In the genomic region with DNA sequence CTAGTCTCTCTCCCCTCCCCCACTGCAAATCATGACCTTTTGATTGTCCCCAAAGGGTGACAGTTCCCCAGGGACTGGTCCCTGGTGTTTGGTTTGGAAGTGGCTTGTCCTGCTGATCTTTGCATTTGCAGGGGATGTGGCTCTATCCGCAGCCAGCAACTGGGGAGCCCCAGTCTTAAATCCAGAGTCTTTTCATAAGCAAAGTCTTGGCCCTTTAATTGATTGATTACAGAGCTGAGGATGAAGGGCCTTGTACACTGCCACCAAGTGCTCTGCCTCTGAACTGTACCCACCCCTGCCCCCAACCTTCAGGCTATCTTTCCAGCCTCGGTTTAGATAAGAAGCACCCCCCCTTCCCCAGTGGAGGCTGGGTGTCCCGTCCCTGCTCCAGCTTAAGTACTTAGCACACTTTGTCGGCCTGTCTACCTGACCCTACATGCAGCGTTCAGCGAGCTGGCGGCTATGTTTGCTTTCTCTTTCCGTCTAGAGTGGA, we compare ENCODE assay signal across 8 mouse cellular contexts. TPM values are rescaled to one million over a fixed set of nuclear protein-coding genes. Genes with fewer than 3 reads are reported as not detected.
DNase-seq lines count a peak whose midpoint lies in the region; ATAC-seq lines count a peak whose summit lies in the region.

No protein-coding gene starts in this region.

- H3K4me2 ChIP-seq in forebrain, embryonic 15.5 days (replicated peaks) = no peak overlapping the region
- no peak overlapping the region for H3K4me2 ChIP-seq in embryonic facial prominence, embryonic 15.5 days (replicated peaks)

- no peak overlapping the region for H3K9ac ChIP-seq in forebrain, embryonic 15.5 days (replicated peaks)
- no peak overlapping the region for H3K9ac ChIP-seq in embryonic facial prominence, embryonic 15.5 days

- H3K36me3 ChIP-seq in forebrain, embryonic 10.5 days (replicated peaks) = no peaks in the 10 kb centered on the region
- H3K36me3 ChIP-seq in forebrain, embryonic 15.5 days = no peaks in the 10 kb centered on the region
- H3K36me3 ChIP-seq in embryonic facial prominence, embryonic 15.5 days = no peaks in the 10 kb centered on the region
- no peaks in the 10 kb centered on the region for H3K36me3 ChIP-seq in limb, embryonic 10.5 days

- WGBS in forebrain, embryonic 10.5 days = 24% methylated on average over 8 of the region's 8 CpGs
- 28% methylated on average over 8 of the region's 8 CpGs for WGBS in forebrain, embryonic 15.5 days
- 26% methylated on average over 8 of the region's 8 CpGs for WGBS in embryonic facial prominence, embryonic 15.5 days
- 6% methylated on average over 8 of the region's 8 CpGs for WGBS in limb, embryonic 10.5 days

- 0 out of 2 replicates have a peak overlapping the region, but pooled peaks have one; percentile 3 for H3K4me3 ChIP-seq in forebrain, embryonic 10.5 days
- no peak overlapping the region for H3K4me3 ChIP-seq in forebrain, embryonic 15.5 days
- no peak overlapping the region for H3K4me3 ChIP-seq in embryonic facial prominence, embryonic 15.5 days (replicated peaks)
- H3K4me3 ChIP-seq in limb, embryonic 10.5 days = peak overlapping the region; percentile 42

- no peak for DNase-seq in forebrain, embryonic 10.5 days (ENCODE audit: extremely low spot score, low spot score)
- peak; percentile 55 for DNase-seq in limb, embryonic 10.5 days (ENCODE audit: low spot score)
- DNase-seq in MN1 (ENCODE audit: low spot score) = no peak
- no peak for DNase-seq in left cerebral cortex, postnatal 36 days (ENCODE audit: low spot score in 2 of 2)

- intact Hi-C loops in left cerebral cortex, postnatal 36 days (cut with DNase I) = no loop called here

- H3K9me3 ChIP-seq in forebrain, embryonic 10.5 days = no peaks in the 10 kb centered on the region
- no peaks in the 10 kb centered on the region for H3K9me3 ChIP-seq in forebrain, embryonic 15.5 days
- H3K9me3 ChIP-seq in embryonic facial prominence, embryonic 15.5 days (replicated peaks) = no peaks in the 10 kb centered on the region
- H3K9me3 ChIP-seq in limb, embryonic 10.5 days (replicated peaks) = no peaks in the 10 kb centered on the region

- H3K27me3 ChIP-seq in forebrain, embryonic 10.5 days (ENCODE audit: poor library complexity, severe bottlenecking) = peaks cover 94% of the 10 kb centered on the region
- H3K27me3 ChIP-seq in forebrain, embryonic 15.5 days = peaks cover 12% of the 10 kb centered on the region; the same call in 1 of the 2 replicates
- peaks cover 24% of the 10 kb centered on the region for H3K27me3 ChIP-seq in embryonic facial prominence, embryonic 15.5 days
- peaks cover 2% of the 10 kb centered on the region; the same call in 1 of the 2 replicates for H3K27me3 ChIP-seq in limb, embryonic 10.5 days (ENCODE audit: low read depth, poor library complexity, severe bottlenecking)

- peak overlapping the region; percentile 77 for H3K27ac ChIP-seq in forebrain, embryonic 10.5 days
- H3K27ac ChIP-seq in forebrain, embryonic 15.5 days (replicated peaks) = no peak overlapping the region
- H3K27ac ChIP-seq in embryonic facial prominence, embryonic 15.5 days (replicated peaks) = peak overlapping the region; percentile 22; the same call in 1 of the 2 replicates
- peak overlapping the region; percentile 91 for H3K27ac ChIP-seq in limb, embryonic 10.5 days

- no peak for ATAC-seq in forebrain, embryonic 15.5 days (replicated peaks)
- no peak for ATAC-seq in embryonic facial prominence, embryonic 15.5 days (ENCODE audit: insufficient number of reproducible peaks, low FRiP score, low TSS enrichment, low read depth)
- peak; percentile 32; the same call in 1 of the 2 replicates for ATAC-seq in megakaryocyte progenitor cell, adult 5-6 weeks (replicated peaks; ENCODE audit: poor library complexity)
- ATAC-seq in granulocyte monocyte progenitor cell, adult 5-6 weeks (replicated peaks; ENCODE audit: poor library complexity, severe bottlenecking) = no peak

- peaks cover 85% of the 10 kb centered on the region for H3K4me1 ChIP-seq in forebrain, embryonic 10.5 days
- no peaks in the 10 kb centered on the region for H3K4me1 ChIP-seq in forebrain, embryonic 15.5 days
- H3K4me1 ChIP-seq in embryonic facial prominence, embryonic 15.5 days = peaks cover 45% of the 10 kb centered on the region
- H3K4me1 ChIP-seq in limb, embryonic 10.5 days = peaks cover 83% of the 10 kb centered on the region

RNA-seq across cellular contexts. Expression of gene Llgl2, which starts 9.2 kb away (rescaled TPM):
- polyA plus RNA-seq in forebrain, embryonic 10.5 days (2016; fragmentation: Nextera tagmentation; extraction: Ambion mirVana) = 7.5 and 7.6 TPM in 2 replicates
- 1.0 and 1.1 TPM in 2 replicates for polyA plus RNA-seq in forebrain, embryonic 15.5 days (2015; fragmentation: Nextera tagmentation; extraction: Ambion mirVana)
- polyA plus RNA-seq in embryonic facial prominence, embryonic 15.5 days (2015; fragmentation: Nextera tagmentation; extraction: Ambion mirVana) = 21.8 and 22.6 TPM in 2 replicates
- polyA plus RNA-seq in limb, embryonic 10.5 days (2016; fragmentation: Nextera tagmentation; extraction: Ambion mirVana) = 11.2 and 12.3 TPM in 2 replicates
- total RNA-seq in megakaryocyte progenitor cell, adult 5-6 weeks (2015) = 3.3 and 4.1 TPM in 2 replicates
- total RNA-seq in megakaryocyte progenitor cell, adult 5-6 weeks (2017) = 3.0 and 4.8 TPM in 2 replicates
- total RNA-seq in granulocyte monocyte progenitor cell, adult 5-6 weeks (2014; fragmentation: Nextera tagmentation) = 4.2 and 11.3 TPM in 2 replicates
- 2.8 and 4.1 TPM in 2 replicates for total RNA-seq in granulocyte monocyte progenitor cell, adult 5-6 weeks (2017)
- 1 to 10 TPM; 2.6 to 3.9 TPM for total RNA-seq in left cerebral cortex, postnatal 36 days (2021)

RNA-seq across cellular contexts. Expression of gene Tsen54, which starts 18.5 kb away (rescaled TPM):
- 34.7 and 41.0 TPM in 2 replicates for polyA plus RNA-seq in forebrain, embryonic 10.5 days (2016; fragmentation: Nextera tagmentation; extraction: Ambion mirVana)
- 24.2 and 25.9 TPM in 2 replicates for polyA plus RNA-seq in forebrain, embryonic 15.5 days (2015; fragmentation: Nextera tagmentation; extraction: Ambion mirVana)
- 31.5 and 34.8 TPM in 2 replicates for polyA plus RNA-seq in embryonic facial prominence, embryonic 15.5 days (2015; fragmentation: Nextera tagmentation; extraction: Ambion mirVana)
- polyA plus RNA-seq in limb, embryonic 10.5 days (2016; fragmentation: Nextera tagmentation; extraction: Ambion mirVana) = 42.5 and 48.8 TPM in 2 replicates
- 4.0 and 9.0 TPM in 2 replicates for total RNA-seq in megakaryocyte progenitor cell, adult 5-6 weeks (2015)
- 10.9 and 15.0 TPM in 2 replicates for total RNA-seq in megakaryocyte progenitor cell, adult 5-6 weeks (2017)
- total RNA-seq in granulocyte monocyte progenitor cell, adult 5-6 weeks (2014; fragmentation: Nextera tagmentation) = 21.9 and 22.5 TPM in 2 replicates
- total RNA-seq in granulocyte monocyte progenitor cell, adult 5-6 weeks (2017) = 8.5 and 18.6 TPM in 2 replicates
- total RNA-seq in left cerebral cortex, postnatal 36 days (2021) = 10 to 100 TPM; 10.6 to 16.0 TPM

RNA-seq across cellular contexts. Expression of gene Caskin2, which starts 19.6 kb away (rescaled TPM):
- polyA plus RNA-seq in forebrain, embryonic 10.5 days (2016; fragmentation: Nextera tagmentation; extraction: Ambion mirVana) = 18.3 and 19.2 TPM in 2 replicates
- 7.8 and 7.9 TPM in 2 replicates for polyA plus RNA-seq in forebrain, embryonic 15.5 days (2015; fragmentation: Nextera tagmentation; extraction: Ambion mirVana)
- 19.0 TPM in 2 replicates for polyA plus RNA-seq in embryonic facial prominence, embryonic 15.5 days (2015; fragmentation: Nextera tagmentation; extraction: Ambion mirVana)
- 18.1 and 18.9 TPM in 2 replicates for polyA plus RNA-seq in limb, embryonic 10.5 days (2016; fragmentation: Nextera tagmentation; extraction: Ambion mirVana)
- total RNA-seq in megakaryocyte progenitor cell, adult 5-6 weeks (2015) = 2.7 and 4.3 TPM in 2 replicates
- 1.5 and 3.5 TPM in 2 replicates for total RNA-seq in megakaryocyte progenitor cell, adult 5-6 weeks (2017)
- 1.9 and 5.1 TPM in 2 replicates for total RNA-seq in granulocyte monocyte progenitor cell, adult 5-6 weeks (2014; fragmentation: Nextera tagmentation)
- 1.7 and 3.5 TPM in 2 replicates for total RNA-seq in granulocyte monocyte progenitor cell, adult 5-6 weeks (2017)
- total RNA-seq in left cerebral cortex, postnatal 36 days (2021) = 10 to 100 TPM; 19.1 to 19.9 TPM

RNA-seq across cellular contexts. Expression of gene Myo15b, which starts 25.1 kb away (rescaled TPM):
- 0.06 and 0.11 TPM in 2 replicates for polyA plus RNA-seq in forebrain, embryonic 10.5 days (2016; fragmentation: Nextera tagmentation; extraction: Ambion mirVana)
- polyA plus RNA-seq in forebrain, embryonic 15.5 days (2015; fragmentation: Nextera tagmentation; extraction: Ambion mirVana) = 0.17 TPM in 1 of 2 replicates, not detected in the other
- 0.54 and 0.57 TPM in 2 replicates for polyA plus RNA-seq in embryonic facial prominence, embryonic 15.5 days (2015; fragmentation: Nextera tagmentation; extraction: Ambion mirVana)
- polyA plus RNA-seq in limb, embryonic 10.5 days (2016; fragmentation: Nextera tagmentation; extraction: Ambion mirVana) = 0.05 and 0.18 TPM in 2 replicates
- 2.6 and 5.5 TPM in 2 replicates for total RNA-seq in megakaryocyte progenitor cell, adult 5-6 weeks (2015)
- 1.6 and 5.1 TPM in 2 replicates for total RNA-seq in megakaryocyte progenitor cell, adult 5-6 weeks (2017)
- 4.4 and 5.4 TPM in 2 replicates for total RNA-seq in granulocyte monocyte progenitor cell, adult 5-6 weeks (2014; fragmentation: Nextera tagmentation)
- total RNA-seq in granulocyte monocyte progenitor cell, adult 5-6 weeks (2017) = 1.1 and 2.1 TPM in 2 replicates
- under 1 TPM; 0.34 to 0.52 TPM for total RNA-seq in left cerebral cortex, postnatal 36 days (2021)

Comparison
In these comparisons a context has a peak if more than half of its experiments do, and no peak if none do; other contexts are left out.
1. H3K4me3 ChIP-seq: peak in forebrain, embryonic 10.5 days (single experiment) and limb, embryonic 10.5 days (single experiment); none in forebrain, embryonic 15.5 days (single experiment) and embryonic facial prominence, embryonic 15.5 days (single experiment).